Mouse (Mus musculus) testis, adult 2 months (tissue): ENCODE measurements around the gene Hist1h4f. TPM values are rescaled to one million over a fixed set of nuclear protein-coding genes. Genes with fewer than 3 reads are reported as not detected.
"Not testable (repeated sequence)": the region's sequence is repeated elsewhere in the genome, so short reads cannot be mapped to it uniquely, and the experiment has no call there.

Source experiments
- H3K27ac ChIP-seq: fragments of 200-500 bp; 2 replicates; pipeline ENCODE4 v1.5.1; 2012; ENCODE audit warnings: low read depth, low read length; ENCODE audit not compliant: control insufficient read depth, insufficient read depth
- H3K27me3 ChIP-seq: fragments of 200-500 bp; 2 replicates; pipeline ENCODE4 v1.6.1; 2012; ENCODE audit warnings: mild to moderate bottlenecking, low read length, moderate library complexity; ENCODE audit not compliant: control insufficient read depth, insufficient read depth
- H3K36me3 ChIP-seq: fragments of 200-500 bp; 2 replicates; pipeline ENCODE4 v1.6.1; 2012; ENCODE audit warnings: mild to moderate bottlenecking, low read length; ENCODE audit not compliant: control insufficient read depth, insufficient read depth
- H3K4me1 ChIP-seq: fragments of 200-500 bp; 2 replicates; pipeline ENCODE4 v1.6.1; 2012; ENCODE audit warnings: low read length; ENCODE audit not compliant: control insufficient read depth, insufficient read depth
- H3K4me3 ChIP-seq: fragments of 200-500 bp; 2 replicates; pipeline ENCODE4 v1.5.1; 2012; ENCODE audit warnings: low read depth, mild to moderate bottlenecking, low read length, moderate library complexity, mixed read lengths; ENCODE audit not compliant: control insufficient read depth
- CTCF ChIP-seq: fragments of 200-500 bp; IDR thresholded peaks from 2 replicates; pipeline ENCODE4 v1.5.1; 2012; ENCODE audit warnings: low read depth, mild to moderate bottlenecking, inconsistent platforms, low read length, moderate library complexity; ENCODE audit not compliant: control insufficient read depth, insufficient read depth, insufficient replicate concordance
- POLR2A ChIP-seq: fragments of 200-500 bp; IDR thresholded peaks from 2 replicates; pipeline ENCODE4 v1.6.1; 2012; ENCODE audit warnings: low read depth, mild to moderate bottlenecking, inconsistent platforms, low read length, moderate library complexity; ENCODE audit not compliant: control insufficient read depth
- polyA plus RNA-seq: library from polyadenylated mRNA; depleted of rRNA; stranded (reverse); fragments of >200 nt; gene quantifications from 2 replicates; pipeline ENCODE4 v1.2.3, GENCODE M21; 2012

Gene Hist1h4f
- polyA plus RNA-seq, 1 experiment: 2.1 TPM

DNA sequence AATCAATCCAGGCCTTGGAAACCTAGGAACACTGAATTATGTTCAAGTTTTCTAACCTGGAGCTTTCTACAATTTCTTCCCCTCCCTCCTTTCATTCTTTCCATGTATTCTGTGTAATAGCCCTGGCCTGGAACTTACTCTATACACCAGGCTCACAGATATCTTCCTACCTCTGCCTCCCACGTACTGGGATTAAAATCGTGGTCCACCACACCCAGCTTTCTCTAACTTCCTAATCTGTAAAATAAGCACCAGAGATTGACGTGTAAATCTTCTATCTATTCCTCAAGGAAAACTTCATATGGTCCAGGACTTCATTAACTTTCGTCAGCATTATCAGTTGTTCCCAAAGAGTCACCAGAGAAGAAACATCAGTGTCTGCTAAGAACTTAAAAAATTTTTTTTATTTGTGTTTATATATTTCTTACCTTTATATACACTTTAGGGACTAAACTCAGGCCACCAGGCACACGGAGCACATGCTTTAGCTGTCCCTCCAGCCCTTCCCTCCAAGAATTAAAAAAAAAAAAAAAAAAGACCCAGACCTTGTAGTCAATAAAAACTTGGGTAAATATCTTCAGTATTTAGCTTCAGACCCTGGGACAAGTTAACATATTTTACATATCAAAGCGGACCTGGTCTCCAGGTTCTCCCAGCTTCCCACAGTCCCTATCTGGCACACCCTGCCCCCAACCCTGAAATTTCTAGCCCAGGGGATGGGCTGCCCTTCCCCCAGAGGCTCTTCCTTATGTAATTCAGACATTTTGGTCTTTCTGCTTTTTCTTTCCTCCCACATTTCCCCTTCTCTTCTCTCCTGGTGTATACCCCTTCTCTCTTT, 31.0 kb upstream of the Hist1h4f start:
- Histone ChIP-seq H3K36me3 (no peaks in the 10 kb centered on the region), H3K27ac (no peak overlapping the region), H3K4me1 (peaks cover 8% of the 10 kb centered on the region; the same call in 1 of the 2 replicates), H3K4me3 (no peak overlapping the region), H3K27me3 (no peaks in the 10 kb centered on the region)
- TF ChIP-seq CTCF: no peak
- TF ChIP-seq POLR2A: no peak

DNA sequence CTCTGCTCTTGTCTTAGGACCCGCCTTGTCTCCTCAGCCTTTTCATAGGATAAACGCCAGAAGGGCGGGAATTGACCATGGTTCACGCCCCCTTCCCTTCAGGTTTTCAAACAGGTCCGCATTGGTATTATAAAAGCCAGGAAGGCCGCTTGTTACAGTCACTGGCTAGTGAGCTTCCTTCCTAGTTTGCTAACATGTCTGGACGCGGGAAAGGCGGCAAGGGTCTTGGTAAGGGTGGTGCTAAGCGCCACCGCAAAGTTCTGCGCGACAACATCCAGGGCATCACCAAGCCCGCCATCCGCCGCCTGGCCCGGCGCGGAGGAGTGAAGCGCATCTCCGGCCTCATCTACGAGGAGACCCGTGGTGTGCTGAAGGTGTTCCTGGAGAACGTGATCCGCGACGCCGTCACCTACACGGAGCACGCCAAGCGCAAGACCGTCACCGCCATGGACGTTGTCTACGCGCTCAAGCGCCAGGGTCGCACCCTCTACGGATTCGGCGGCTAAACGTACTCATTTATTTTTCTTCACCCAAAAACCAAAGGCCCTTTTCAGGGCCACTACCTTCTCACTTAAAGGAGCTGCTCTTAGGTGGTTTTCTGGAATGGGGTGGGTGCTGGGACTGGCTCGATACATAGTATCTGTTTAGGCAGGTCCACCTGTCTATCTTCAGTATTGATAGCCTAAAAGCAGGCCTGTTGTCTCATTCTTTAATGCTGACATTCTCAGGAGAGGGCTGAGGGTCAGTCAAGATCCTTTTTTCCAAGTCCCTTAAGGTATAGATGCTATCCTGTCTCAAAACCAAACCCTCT, 30.2 kb upstream of the Hist1h4f start, which contains the start of gene Hist1h4d:
Gene Hist1h4d (plus strand): TSS at position 191 of the 811 bp plus-strand sequence.
- Histone ChIP-seq H3K27ac (no peak within 1 kb of the TSS; the same call in 1 of the 2 replicates), H3K27me3 (no peaks in the 10 kb centered on the region; the same call in 1 of the 2 replicates), H3K4me1 (peaks cover 7% of the 10 kb centered on the region; the same call in 1 of the 2 replicates), H3K36me3 (no peaks in the 10 kb centered on the region), H3K4me3 (peak within 1 kb of the TSS; percentile 60)
- TF ChIP-seq CTCF: no peak
- peak; percentile 96 for TF ChIP-seq POLR2A

GRCm38 (mm10) chr13:23577835-23578234, 26.4 kb upstream of the Hist1h4f start:
- peaks cover 6% of the 10 kb centered on the region for H3K4me1 ChIP-seq
- no peak overlapping the region for H3K4me3 ChIP-seq
- no peak overlapping the region for H3K27ac ChIP-seq
- TF ChIP-seq POLR2A: no peak
- TF ChIP-seq CTCF: no peak
- H3K36me3 ChIP-seq: no peaks in the 10 kb centered on the region
- H3K27me3 ChIP-seq: no peaks in the 10 kb centered on the region; the same call in 1 of the 2 replicates

GRCm38 (mm10) chr13:23576906-23577639, 25.6 kb upstream of the Hist1h4f start:
- H3K36me3 ChIP-seq: no peaks in the 10 kb centered on the region
- no peak overlapping the region for H3K27ac ChIP-seq
- no peak for TF ChIP-seq POLR2A
- TF ChIP-seq CTCF: no peak
- no peak overlapping the region for H3K4me3 ChIP-seq
- H3K27me3 ChIP-seq: no peaks in the 10 kb centered on the region; the same call in 1 of the 2 replicates
- H3K4me1 ChIP-seq: peaks cover 6% of the 10 kb centered on the region

GRCm38 (mm10) chr13:23576351-23576881, 25.0 kb upstream of the Hist1h4f start:
- no peak overlapping the region for H3K4me3 ChIP-seq
- peaks cover 6% of the 10 kb centered on the region for H3K4me1 ChIP-seq
- no peak overlapping the region for H3K27ac ChIP-seq
- H3K27me3 ChIP-seq: no peaks in the 10 kb centered on the region; the same call in 1 of the 2 replicates
- H3K36me3 ChIP-seq: no peaks in the 10 kb centered on the region
- TF ChIP-seq POLR2A (no peak), CTCF (no peak)

DNA sequence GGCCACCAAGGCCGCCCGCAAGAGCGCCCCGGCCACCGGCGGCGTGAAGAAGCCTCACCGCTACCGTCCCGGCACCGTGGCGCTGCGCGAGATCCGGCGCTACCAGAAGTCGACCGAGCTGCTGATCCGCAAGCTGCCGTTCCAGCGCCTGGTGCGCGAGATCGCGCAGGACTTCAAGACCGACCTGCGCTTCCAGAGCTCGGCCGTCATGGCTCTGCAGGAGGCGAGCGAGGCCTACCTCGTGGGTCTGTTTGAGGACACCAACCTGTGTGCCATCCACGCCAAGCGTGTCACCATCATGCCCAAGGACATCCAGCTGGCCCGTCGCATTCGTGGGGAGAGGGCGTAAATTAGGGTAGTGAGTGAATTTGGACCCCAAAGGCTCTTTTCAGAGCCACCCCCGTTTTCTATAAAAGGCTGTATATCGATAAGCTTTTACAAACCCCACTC, 24.4 kb upstream of the Hist1h4f start:
- not testable (repeated sequence) for H3K36me3 ChIP-seq, H3K27ac ChIP-seq, H3K27me3 ChIP-seq, H3K4me1 ChIP-seq
- peak overlapping the region; percentile 47 for H3K4me3 ChIP-seq
